Mouse (Mus musculus) kidney, postnatal 10 days (tissue): ENCODE measurements around the gene Prmt2.

Experiments used
- DNase-seq: peaks from one replicate; pipeline ENCODE4 v3.0.0; 2021; ENCODE audit warnings: mixed read lengths

Prmt2 gene

DNA sequence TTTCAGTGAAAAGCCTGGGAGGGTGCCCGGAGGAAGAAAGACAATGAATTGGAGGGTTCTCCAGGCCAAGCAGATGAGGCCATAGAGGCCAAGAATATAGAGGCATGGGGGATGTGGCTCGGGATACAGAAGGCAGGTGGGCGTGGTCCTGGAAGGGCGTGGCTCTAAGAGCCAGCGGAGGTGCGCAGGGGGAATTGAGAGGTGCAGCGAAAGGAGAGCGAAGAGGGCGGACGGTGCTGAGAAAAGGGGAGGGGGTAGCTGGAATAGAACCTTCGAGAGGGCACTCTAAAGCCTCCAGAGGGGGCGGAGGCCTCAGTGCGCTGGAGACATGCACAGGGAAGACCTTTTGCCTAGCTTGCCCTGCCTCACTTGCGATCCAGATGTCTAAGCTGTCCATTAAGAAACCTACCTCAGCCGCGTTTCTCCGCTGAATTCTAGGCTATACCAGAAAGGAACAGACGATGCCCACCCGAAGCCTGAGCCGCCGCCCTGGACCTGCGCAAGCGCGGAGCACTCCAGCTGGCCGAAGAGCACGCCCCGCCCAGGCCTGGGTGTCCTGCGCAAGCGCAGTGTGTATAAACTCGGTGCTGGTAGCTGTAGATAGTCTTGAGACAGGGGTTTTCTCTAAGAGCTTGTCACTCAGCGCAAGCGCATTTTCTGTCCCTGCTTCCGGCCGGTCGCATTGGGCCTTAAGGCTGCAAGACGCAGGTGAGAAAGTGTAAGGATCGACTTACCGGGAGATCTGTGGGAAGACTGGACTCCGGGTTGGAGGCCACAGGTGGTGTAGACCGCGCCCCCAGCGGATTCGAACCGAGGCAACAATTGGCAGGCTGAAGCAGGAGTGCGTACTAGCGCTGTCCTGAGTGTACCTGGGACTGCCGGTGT is at the start of gene Prmt2:
TSS of gene Prmt2 (minus strand) at position 525 of the 885 bp plus-strand sequence.
- peak; percentile 94 for DNase-seq

DNA sequence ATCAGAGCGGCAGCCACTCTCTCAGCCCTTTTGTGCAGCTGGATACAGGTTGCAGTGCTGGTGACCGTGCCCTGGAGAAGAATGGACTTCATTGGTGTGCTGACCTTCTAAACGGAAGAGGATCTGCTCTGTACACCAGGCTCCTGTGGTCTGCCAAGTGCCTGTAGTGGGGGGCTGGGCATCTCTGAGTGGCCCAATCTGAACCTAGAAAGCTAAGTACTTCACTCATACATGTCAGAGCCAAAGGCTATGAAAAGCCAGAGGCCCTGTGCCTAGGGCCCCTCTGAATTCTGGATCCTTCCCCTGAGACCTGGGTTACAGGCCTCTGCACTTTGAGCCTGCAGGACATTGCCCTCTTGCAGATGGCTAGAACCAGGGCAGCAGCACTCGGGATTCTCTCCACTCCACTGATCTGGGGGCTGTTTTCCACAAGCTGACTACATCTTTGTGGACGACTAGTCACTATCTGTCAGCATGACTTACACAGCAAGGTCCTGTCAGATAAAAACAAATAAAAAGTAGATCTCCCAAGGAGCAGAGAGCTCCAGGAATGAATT is 41.0 kb upstream of the Prmt2 start:
- DNase-seq: peak; percentile 39

DNA sequence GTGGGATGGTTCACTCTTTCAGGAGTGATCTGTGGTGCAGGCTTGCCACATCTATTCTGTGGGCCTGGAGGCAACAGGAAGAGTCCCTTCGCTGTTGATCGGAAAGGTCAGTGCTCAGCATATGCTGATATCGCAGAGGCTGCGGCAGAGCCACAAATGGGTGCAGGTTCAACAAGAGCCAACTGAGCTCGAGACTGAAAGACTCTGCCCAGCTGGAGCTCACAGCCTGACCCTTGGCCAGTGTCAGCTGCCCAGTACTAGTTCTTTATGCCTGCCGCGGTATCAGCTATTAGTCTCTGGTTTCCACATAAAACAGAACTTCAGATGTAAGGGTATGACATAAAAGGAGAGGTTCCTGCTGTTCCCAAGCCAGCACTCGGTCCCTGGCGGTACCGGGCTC is 37.6 kb upstream of the Prmt2 start:
- DNase-seq: no peak

DNA sequence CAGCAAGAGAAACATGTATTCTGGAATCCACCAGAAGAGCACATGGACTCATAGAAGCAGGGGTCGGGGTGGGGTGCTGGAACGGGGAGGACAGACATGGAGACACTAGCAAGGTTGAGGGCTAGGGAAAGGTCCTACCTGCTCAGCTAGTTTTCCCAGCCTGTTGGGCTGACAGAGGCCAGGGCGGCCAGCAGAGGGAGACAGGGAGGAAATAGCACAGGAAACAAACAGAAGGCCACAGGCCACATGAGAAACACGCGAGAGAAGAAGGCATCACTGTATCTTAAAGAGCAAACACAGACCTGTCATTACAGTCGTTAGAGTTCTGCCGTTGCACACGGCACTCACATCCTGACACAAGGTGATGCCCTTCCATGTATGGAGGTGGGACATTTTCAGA is 33.6 kb upstream of the Prmt2 start:
- peak; percentile 65 for DNase-seq

DNA sequence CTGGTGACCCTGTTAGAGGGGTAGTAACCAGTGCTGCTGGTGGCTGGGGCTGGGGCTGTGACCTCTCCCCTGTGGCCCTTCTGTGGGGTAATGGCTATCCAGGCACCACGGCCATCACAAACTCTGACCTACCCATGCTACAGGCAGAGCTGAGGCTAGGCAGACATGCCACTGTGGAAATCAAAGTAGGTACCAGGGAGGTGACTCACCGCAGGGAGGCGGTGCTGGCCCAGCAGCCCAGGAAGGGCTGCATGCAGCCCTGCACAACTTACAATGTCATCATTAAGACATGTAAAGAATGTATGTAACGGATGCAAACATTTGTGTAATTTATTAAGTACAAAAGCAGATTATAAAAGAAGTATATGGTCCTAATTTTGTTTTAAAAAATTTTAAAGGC is 24.8 kb upstream of the Prmt2 start:
- no peak for DNase-seq

DNA sequence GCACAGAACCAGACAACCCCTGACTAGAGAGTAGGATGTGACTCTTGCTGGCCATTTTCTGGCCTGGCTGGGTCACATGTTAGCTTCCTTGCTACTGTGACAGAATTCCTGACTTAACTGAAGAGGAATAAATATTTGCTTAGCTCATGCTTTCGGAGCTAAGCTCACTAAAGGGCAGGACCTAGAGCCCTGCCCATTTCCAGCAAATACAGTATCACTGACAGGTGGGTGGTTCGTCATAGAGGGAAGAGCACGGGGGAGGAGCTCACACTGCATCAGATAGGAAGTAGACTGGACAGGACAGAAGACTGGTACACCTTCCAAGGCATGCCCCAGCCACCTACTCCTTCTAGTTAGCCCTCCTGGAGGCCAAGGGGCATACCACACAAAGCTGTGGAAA is 23.8 kb upstream of the Prmt2 start:
- no peak for DNase-seq

DNA sequence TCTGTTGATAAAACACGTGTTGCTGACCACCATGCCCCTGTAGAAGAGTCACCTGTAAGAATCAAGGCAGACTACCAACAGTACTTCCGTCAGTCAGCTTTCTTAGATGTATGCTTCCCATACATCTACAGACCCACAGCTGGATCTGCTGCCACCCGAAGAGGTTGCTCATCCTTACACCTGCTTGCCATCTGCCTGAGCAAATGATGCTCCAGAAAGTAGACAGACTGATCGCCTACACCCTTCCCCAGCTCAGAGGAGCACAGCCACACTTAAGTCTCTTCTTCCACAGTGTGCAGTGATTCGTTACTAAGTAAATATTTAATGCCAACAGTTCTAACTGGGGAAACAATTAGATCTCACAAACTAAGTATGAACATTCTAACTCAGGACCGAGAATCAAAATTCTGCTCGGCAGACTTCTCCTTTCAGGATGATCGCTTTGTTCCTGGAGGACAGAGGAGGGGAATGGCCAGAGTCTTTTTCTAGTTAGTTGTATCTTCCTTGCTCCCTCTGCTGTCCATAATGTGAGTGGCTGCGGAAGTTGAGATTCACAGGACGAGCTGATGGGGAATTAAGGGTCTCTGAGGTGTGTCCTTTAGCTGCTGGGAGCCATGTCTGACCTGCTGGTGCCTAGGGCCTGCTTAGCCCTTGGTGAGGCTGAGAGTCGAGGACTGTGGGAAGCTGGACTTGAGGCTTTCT is 22.8 kb upstream of the Prmt2 start:
- DNase-seq: peak; percentile 42

DNA sequence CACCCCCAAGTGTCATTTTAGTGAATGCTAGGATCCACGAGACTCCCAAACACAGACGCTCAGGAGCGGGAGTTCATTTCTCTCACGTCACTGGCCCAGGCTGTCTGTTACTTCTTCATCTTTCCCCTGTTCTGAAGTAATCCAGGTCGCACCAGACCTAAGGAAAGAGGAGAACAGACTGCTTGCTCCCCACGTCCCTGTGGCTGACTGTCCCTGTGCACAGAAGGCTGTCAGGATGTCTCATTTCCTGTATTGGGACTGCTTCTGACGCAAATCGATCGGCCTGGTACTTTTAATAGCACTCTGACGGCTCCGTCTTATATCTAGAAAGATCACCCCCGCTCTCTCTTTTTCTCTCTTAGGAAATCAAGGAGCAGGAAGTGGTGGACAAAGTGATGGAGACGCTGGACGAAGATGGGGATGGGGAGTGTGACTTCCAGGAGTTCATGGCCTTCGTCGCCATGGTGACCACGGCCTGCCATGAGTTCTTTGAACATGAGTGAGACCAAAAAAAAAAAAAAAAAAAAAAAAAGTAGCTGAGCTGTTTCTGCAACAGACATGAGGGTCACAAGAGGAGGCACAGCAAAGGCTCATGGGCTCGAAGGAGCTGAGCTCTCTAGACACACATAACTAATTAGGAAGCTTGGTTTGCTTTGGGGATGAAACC is 22.0 kb upstream of the Prmt2 start:
- DNase-seq: peak; percentile 30

DNA sequence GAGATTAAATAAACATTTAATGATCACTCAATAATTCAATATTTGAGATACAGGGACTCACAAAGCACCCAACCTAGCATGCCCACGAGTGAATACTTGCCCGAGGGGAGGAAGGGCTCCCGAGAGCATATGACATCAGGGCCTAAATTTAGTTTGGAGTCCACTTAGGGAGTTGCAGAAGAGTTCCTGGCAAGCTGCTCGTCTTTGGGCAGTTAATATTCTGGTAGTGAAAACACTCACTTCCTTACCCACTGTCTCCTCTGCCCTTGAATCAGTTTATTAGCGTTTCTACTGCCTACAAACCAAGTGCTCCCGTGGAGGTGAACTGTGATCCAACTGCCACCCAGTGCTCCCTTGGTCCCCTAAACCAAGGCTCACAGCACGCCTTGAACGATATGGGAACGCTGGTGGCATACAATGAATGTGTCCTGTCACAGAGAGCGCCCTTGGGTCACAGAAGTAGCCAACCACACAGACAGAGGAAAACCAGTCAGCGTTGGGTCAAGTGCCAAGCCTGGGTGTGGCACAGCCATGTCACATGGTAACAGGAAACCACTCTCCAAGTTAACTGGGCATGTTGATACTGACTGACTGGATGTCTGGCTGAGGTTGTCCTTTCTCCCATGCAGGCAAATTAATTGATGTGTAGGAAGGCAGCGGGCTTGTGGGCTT is 20.2 kb upstream of the Prmt2 start:
- peak; percentile 52 for DNase-seq

DNA sequence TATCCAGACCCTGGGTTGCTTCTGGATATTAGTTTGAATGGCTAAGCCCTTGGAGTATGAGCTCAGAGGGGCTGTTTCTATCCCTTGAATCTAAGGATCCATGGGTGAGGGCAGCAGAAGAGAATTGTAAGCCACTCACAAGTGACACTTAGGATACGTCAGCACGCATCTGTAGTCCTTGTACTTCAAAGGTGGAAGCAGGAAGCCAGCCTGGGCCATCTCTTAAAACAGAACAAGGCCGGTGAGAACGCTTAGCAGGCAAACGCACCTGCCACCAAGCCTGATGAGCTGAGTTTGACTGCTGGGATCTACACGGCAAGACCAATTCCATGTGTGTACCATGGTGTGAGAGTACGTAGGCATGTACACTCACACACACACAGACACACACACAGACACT is 19.6 kb upstream of the Prmt2 start:
- DNase-seq: no peak

DNA sequence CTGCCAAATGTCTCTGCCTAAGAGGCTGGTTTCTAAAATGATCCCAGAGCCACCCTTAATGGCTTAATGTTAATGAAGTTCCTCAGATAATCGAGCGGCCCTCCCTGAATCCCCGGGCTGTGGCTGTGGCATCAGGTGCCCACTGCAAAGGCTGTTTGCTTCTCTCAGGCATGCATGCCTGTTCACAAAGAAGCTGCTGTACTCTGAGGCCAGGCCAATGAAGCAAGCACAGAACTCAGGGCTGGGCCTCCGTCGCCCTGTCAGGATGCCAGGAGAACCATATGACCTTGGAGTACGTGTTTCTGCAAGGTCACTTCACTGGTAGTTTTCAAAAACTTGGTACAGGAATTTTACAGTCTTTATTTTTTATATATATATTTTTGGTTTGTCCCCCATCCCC is 18.0 kb upstream of the Prmt2 start:
- no peak for DNase-seq

DNA sequence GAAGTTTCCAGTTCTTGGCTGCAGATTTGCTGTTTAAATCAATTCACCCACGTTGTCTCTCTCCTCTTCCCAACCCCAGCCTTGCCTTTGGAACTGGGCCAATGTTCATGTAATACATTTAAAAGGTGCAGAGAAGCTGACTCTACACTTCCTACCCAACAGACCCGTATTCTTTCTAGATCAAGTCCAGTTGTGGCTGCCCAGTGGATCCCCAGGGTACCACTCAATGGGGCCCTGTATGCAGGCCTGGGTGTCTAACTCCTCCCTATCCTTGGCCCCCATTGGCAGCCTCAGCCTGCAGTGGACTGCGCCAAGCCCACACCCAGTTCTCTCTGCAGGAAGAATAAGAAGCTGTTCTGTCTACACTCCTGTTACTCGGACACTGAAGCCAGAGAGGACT is 15.9 kb upstream of the Prmt2 start, which contains the start of gene S100b:
TSS of gene S100b (plus strand) at position 318 of the 400 bp plus-strand sequence.
- peak; percentile 44 for DNase-seq

DNA sequence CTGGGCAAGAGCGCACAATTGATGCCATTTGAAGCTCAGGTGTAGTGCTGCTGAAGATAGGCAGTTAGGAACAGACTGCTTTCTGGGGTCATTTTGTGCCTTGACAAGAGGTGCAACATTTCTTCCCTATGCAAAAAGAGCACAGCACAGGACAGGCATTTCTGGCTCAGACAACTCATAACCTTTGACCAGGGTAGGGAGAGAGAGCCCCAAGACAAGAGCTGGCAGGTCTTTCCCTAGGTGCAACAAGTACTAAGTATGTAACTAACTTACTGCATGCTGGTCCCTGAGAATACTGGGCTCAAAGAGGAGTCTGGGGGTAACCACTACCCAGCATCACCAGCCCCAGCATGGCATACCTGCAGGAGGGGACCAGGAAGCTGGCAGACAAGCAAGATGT is 15.4 kb upstream of the Prmt2 start:
- no peak for DNase-seq

DNA sequence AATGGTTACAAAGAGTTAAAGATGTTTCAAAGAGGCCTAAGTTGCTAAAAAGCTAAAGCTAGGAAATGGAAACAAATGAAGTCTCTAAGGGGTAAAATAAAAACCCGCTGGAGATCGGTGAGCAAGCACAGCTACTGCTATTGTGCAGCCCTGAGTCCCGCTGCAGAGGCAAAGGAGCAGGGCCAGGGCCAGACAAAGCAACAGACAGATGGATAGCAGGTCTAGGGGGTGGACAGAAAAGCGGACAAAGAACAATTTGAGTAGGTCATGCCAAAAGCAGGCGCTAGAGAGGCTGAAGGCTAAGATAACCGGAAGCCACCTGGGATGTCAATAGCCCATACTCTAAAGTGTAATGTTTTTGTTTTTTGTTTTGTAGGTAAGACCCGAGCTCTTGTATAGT is 13.2 kb upstream of the Prmt2 start:
- no peak for DNase-seq

DNA sequence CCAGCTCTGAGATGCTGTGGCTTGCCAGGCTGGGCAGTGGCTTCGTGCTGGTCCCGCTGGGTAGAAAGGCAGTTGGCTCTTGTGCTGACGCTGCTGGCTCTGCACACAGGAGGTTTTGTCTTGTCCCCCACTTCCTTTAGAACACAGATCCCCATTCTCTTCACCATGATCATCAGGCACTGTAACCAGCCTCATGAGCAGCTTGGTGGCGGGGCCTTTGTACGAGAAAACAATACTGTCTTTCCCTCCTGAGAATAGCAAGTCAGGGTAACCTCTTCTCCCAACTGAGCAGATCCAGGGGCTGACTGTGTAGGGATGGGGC is 10.9 kb upstream of the Prmt2 start:
- DNase-seq: no peak

DNA sequence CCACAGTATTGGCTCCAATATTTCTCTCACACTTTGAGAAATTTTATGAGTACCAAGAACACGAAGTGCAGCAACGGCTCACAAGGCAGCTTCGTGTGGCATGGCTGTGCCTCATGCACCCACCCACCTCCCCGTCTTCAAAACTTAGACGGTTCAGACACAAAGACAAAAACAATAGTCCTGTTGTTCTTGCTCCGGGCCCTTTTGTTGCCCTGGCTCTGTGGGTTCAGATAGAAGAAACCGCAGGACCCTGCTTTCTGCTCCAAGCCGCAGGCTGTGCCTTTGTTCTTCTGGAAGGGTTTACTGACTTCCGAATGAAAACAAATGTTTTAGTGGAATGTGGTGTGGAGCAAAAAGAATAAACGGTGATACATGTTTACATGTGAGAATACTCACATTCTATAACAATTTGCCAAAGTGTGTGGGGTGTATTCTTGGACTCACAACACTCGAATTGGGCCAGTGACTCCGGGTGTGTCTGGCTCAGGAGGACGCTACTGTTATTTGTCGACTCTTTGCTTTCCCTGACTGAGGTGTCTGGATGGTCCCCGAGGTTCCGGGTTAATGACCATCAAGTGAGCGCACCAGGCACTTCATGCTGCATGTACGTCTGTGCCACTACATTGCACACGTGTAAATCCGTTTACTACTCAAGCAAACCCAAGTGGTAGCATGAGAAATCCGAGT is 10.4 kb upstream of the Prmt2 start:
- DNase-seq: no peak

DNA sequence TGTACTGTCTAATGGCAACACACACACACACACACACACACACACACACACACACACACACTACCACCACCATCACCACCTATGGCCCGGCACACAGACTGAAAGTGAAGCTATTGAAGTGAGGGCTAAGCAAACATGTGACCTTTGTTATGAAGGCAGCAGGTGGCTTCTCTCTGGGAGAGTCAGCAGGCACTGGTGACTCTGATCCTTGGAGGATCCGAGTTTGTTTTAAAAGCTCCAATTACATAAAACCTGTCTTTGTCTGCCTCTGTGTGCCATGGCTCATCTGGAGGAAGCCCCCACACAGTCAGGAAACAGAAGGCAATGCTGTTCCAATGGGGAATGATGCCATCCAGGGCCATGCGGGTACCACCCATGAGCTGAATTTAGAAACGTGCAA is 8.9 kb upstream of the Prmt2 start:
- no peak for DNase-seq

DNA sequence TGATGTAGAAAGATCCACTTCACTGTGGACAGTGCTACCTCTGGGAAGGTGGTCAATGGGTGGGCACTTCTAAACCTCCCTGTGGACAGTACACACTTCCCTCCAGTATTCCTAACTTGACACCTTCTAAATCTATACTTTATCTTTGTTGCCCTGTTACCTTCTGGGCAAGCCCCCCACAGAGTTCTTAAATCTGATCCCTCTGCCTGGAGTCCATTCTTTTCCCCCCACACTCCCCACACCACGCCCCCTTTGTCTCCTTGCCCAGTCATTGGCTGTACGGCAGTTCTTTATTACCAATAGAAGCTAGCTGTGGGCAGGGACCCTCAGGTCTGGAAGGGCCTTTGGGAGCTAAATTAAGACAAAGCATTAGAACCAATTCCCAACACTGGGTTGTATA is 7.4 kb upstream of the Prmt2 start:
- DNase-seq: no peak

DNA sequence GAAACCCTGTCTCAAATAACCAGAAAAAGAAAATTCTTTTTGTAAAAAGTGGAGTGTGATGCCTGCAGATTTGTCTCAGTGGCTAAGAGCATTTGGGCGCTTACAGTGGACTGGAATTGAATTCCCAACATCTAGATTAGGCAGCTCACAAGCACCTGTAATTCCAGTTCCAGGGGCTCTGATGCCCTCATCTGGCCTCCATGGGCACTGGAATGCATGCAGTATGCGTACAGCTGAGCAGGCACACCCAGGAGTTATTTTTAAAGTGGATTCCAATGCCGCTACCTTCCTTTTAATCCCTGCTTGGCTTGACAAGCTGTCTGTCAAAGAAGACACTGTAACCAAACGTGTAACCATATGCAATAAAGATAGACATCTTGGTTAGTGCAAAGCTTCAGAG is 1.7 kb upstream of the Prmt2 start:
- no peak for DNase-seq

DNA sequence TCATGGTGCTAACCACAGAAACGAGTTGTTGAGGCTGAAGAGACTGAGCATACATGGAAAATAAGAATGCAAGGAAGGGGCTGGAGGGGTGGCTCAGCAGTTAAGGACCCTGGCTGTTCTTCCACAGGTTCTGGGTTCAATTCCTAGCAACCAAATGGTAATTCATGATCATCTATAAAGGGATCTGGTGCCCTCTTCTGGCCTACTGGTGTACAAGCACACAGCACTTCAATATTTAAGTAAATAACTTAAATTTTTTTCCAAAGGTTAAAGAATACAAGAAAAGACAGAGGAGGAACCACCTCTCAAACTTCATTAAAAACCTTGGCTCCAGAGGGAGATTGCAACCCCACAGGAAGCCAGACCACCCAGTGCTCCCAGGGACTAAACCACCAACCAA is 8.0 kb downstream of the Prmt2 start:
- DNase-seq: no peak

DNA sequence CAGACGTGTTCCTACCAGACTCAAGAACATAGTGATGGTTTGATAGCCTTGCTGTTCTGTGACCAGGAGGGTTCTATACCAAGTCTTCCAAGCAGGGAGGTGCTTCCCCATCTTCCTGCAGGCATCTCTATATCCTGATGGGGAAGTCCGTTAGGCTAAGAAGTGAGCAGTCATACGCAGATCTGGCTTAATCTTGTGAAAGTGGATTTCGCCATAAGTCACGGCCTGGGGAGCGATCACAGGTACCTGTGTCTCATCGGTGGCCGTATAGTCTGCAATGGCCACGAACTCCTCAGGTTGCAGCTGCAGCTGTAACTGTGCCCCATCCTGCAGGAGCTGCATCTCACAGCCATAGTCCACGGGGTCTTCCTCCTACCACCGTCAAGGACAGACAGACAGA is 11.7 kb downstream of the Prmt2 start:
- DNase-seq: no peak

DNA sequence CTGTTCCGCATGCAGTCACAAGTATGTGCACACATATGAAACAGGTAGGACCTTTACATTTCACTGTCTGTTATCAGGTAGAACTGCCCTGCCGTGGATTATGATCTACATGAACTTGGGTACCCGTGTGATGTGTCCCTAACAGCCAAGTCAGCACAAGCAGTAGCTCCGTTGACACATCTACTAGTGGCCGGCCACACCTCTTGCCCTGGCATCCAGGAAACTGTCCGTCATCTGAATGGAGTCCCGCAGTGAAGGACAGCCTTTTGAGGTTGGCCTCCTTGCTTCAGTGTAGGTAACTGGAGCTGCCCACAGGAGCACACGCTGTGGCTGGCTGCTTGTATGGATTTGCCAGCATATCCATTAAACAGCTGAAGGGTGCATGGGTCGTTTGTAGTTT is 19.4 kb downstream of the Prmt2 start:
- DNase-seq: peak; percentile 4
